In genomic region chr4:12657820-12658219, GRCm38 (mm10) we compare ENCODE assay signal across 15 mouse cellular contexts.
"Had no signal": no experiment of that assay in that cellular context is flagged by ENCODE, and none has a peak within 500 bp of the region (broad histone marks: within the 10 kb centered on the region; RNA-seq: fewer than 3 reads in every experiment).

No protein-coding gene starts in this region.

- ATAC-seq: liver, postnatal 0 days had no signal

- H3K9ac ChIP-seq: limb, embryonic 12.5 days; liver, embryonic 13.5 days; liver, postnatal 0 days; lung, embryonic 15.5 days had no signal

- H3K27ac ChIP-seq: layer of hippocampus, adult 2 months; limb, embryonic 12.5 days; liver, embryonic 13.5 days; lung, embryonic 15.5 days; macrophage; stomach, postnatal 0 days had no signal

- H3K4me3 ChIP-seq: layer of hippocampus, adult 2 months; limb, embryonic 12.5 days; liver, embryonic 13.5 days; lung, embryonic 15.5 days; megakaryocyte, embryonic 14.5 days had no signal

- H3K9me3 ChIP-seq: limb, embryonic 12.5 days; liver, embryonic 13.5 days; lung, embryonic 15.5 days; megakaryocyte, embryonic 14.5 days had no signal

- H3K36me3 ChIP-seq: limb, embryonic 12.5 days; liver, embryonic 13.5 days; lung, embryonic 15.5 days had no signal

- DNase-seq: kidney, adult 18-20 months; kidney, postnatal 10 days; kidney, postnatal 4 days; liver; liver, embryonic 13.5 days; liver, postnatal 0 days; lung, postnatal 14 days; thymus, adult 2 months; thymus, postnatal 25 days had no signal

- H3K4me2 ChIP-seq: limb, embryonic 12.5 days; liver, embryonic 13.5 days; lung, embryonic 15.5 days had no signal

- H3K27me3 ChIP-seq: limb, embryonic 12.5 days; liver, embryonic 13.5 days; lung, embryonic 15.5 days; megakaryocyte, embryonic 14.5 days had no signal

- H3K4me1 ChIP-seq: liver, embryonic 13.5 days; megakaryocyte, embryonic 14.5 days had no signal
